Mouse (Mus musculus): ENCODE results near the gene Map3k7cl. TPM values are rescaled to one million over a fixed set of nuclear protein-coding genes. Genes with fewer than 3 reads are reported as not detected.
A peak's percentile ranks its signal among the peaks of the same experiment; 100 is the strongest.

The Map3k7cl gene
- total RNA-seq, 2 experiments from 2014 or later = not detected

DNA sequence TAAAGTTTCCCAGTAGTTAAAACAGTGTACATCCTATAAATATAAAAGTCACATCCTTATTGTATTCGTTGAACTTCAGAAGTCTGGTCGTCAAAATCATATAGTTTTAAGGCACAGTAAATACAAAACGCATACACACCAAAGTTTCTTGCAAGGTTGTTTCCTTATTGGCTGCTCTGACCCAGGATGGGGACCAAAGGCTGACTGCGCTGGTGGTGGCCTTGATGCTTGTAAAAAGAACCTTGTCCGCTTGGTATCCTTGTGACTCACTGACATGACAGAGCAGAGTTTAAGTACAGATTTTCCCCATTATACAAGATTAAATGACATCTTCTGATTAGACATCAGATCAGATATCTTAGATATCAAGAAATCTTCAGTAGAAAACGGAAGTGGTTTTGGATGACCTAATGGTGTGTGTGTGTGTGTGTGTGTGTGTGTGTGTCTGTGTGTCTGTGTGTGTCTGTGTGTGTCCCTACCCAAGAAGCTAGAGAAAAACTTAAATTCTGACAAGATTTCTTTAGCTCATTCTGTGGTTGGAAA is 82.2 kb downstream of the Map3k7cl start:
- ATAC-seq (replicated peaks; ENCODE audit: poor library complexity) = no peak

- ATAC-seq (replicated peaks; ENCODE audit: poor library complexity) = no peak
Observed at GRCm38 (mm10) chr16:87635841-87636240, 82.7 kb downstream of the Map3k7cl start.

- peak; percentile 47; the same call in 1 of the 2 replicates for ATAC-seq (replicated peaks; ENCODE audit: poor library complexity)
Observed at GRCm38 (mm10) chr16:87638098-87638497, 85.0 kb downstream of the Map3k7cl start.

GRCm38 (mm10) chr16:87642234-87642633 is 89.1 kb downstream of the Map3k7cl start:
- ATAC-seq (replicated peaks; ENCODE audit: poor library complexity) = no peak

DNA sequence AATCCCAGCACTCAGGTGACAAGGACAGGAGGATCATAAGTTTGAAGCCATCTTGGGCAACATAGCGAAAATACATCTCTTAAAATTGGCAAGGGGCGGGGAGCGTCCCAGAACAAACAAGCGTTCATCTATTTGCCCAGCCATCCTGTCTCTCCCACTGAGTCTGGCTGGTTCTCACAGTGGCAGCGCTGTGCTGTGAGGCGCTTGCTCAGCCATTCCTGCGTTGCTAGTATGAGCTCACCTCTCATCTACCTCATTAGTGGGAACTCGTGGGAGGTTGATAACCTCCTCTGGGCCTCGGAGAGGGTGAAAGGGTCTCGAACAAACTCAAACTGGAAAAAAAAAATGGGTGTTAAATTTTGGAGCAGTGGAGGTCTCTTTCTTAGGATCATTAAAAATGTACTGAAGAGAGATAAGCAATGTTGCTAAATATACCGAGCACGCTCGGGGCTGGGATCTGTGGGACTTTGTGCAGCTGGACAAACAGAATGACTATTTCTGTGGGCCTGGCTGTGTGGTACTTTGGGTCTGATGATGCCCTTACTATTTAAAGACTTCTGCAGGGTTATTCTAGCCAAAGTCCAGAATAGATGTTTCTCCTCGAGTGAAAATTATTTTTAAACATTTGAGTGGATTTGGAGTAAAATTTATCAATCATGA is 91.1 kb downstream of the Map3k7cl start:
- no peak for ATAC-seq (replicated peaks; ENCODE audit: poor library complexity)

Other genes starting within 250 kb of the Map3k7cl start
- gene N6amt1, start 199.1 kb upstream of the Map3k7cl start, total RNA-seq (2015) = 13.8 and 18.7 TPM in 2 replicates
- gene N6amt1, start 199.1 kb upstream of the Map3k7cl start, total RNA-seq (2017) = 11.8 and 12.0 TPM in 2 replicates
- 31.2 and 32.7 TPM in 2 replicates for gene Ltn1, start 120.7 kb upstream of the Map3k7cl start, total RNA-seq (2015)
- 25.7 and 26.8 TPM in 2 replicates for gene Ltn1, start 120.7 kb upstream of the Map3k7cl start, total RNA-seq (2017)
- 8.4 and 9.8 TPM in 2 replicates for gene Rwdd2b, start 112.8 kb upstream of the Map3k7cl start, total RNA-seq (2015)
- 14.3 and 22.5 TPM in 2 replicates for gene Rwdd2b, start 112.8 kb upstream of the Map3k7cl start, total RNA-seq (2017)
- 86.5 and 92.9 TPM in 2 replicates for gene Usp16, start 98.6 kb upstream of the Map3k7cl start, total RNA-seq (2015)
- gene Usp16, start 98.6 kb upstream of the Map3k7cl start, total RNA-seq (2017) = 96.9 and 121 TPM in 2 replicates
- gene Cct8, start 57.5 kb upstream of the Map3k7cl start, total RNA-seq (2015) = 335 and 348 TPM in 2 replicates
- 660 and 918 TPM in 2 replicates for gene Cct8, start 57.5 kb upstream of the Map3k7cl start, total RNA-seq (2017)
- gene Bach1, start 145.6 kb downstream of the Map3k7cl start, total RNA-seq (2015) = 15.9 and 16.7 TPM in 2 replicates
- 27.2 and 32.9 TPM in 2 replicates for gene Bach1, start 145.6 kb downstream of the Map3k7cl start, total RNA-seq (2017)

All from megakaryocyte progenitor cell, adult 5-6 weeks (primary cell).